Mouse (Mus musculus): ENCODE results near the gene Yipf6. TPM values are rescaled to one million over a fixed set of nuclear protein-coding genes. Genes with fewer than 3 reads are reported as not detected.

The Yipf6 gene
- 14.3 and 16.9 TPM in 2 replicates for polyA plus RNA-seq (2021; fragmentation: Nextera tagmentation)
- long read RNA-seq, experiment 1, full-length matches to known transcripts, result 63 of 95 reads
- long read RNA-seq, experiment 1, partial matches to known transcripts, result 1 of 95 reads
- long read RNA-seq, experiment 1, other reads (novel, unspliced or antisense), result 31 of 95 reads
- long read RNA-seq, experiment 2, full-length matches to known transcripts, result 11 of 17 reads
- long read RNA-seq, experiment 2, partial matches to known transcripts, result 0 of 17 reads
- long read RNA-seq, experiment 2, other reads (novel, unspliced or antisense), result 6 of 17 reads

DNA sequence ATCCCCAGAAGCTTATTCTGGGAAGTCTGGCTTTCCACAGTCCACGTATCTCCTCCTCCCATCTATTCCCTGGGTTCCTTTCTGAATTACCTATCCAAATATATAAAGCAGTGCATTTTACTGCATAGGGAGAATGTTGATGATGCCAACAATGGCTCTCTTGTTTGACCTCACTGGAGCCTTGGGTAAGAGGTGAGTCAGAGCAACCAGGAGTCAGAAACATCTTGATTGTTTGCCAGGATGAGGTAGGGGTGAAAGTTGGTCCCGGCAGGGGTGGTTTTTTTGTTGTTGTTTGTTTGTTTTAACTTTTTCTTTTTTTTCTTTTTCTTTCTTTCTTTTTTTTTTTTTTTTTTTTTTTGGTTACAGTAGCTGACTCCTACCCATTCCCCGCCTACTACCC lies at the start of gene Yipf6:
Yipf6 (plus strand) TSS at position 216 of the 400 bp plus-strand sequence.

DNA sequence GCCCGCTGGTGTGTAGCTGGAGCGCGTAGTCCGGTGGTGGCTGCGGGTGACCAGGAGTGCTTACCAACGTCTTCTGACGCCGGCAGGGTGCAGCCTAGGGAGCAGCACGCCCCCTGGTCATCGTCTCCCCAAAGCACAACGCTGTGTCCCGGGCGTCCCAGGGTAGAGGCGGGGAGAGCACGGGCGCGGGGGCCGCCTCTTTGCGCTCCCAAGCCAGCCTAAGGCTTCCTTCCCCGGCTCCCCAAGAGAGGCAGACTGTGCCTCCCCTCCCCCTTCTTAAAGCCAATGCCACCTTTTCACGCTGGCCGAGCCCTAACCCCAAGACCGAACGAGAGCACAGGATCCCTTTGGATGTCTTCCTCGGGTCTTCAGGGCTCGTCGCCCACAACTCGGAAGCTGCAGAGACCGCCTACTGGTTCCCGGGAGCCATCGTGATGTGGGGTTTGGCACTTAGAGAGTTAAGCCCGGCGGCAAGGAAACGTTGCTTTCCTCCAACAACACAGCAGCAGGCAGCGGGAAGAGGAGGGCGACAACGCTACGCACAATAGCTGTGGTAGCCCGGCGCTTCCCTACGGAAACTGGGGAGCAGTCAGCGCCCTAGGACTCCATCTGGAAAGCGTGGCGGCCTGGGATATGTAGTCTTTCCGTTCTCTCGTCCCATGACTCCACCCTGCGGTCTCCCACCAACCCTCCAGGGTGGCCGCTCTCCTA lies 45.6 kb upstream of the Yipf6 start, which contains the start of gene Ophn1:
Ophn1 (minus strand) TSS at position 620 of the 711 bp plus-strand sequence.

Other genes starting within 250 kb of the Yipf6 start
- gene Ophn1, start 45.3 kb upstream of the Yipf6 start, polyA plus RNA-seq (2021; fragmentation: Nextera tagmentation), result 9.8 and 10.3 TPM in 2 replicates
- gene Stard8, start 66.9 kb downstream of the Yipf6 start, polyA plus RNA-seq (2021; fragmentation: Nextera tagmentation), result 11.4 and 11.6 TPM in 2 replicates
- 3.2 and 5.5 TPM in 2 replicates for gene Efnb1, start 199.8 kb downstream of the Yipf6 start, polyA plus RNA-seq (2021; fragmentation: Nextera tagmentation)

Measured in left cerebral cortex, adult 6 months (tissue).